Mouse (Mus musculus): Measurements from ENCODE around the gene Col4a1.

The Col4a1 gene

GRCm38 (mm10) chr8:11331561-11331960 is 18.9 kb upstream of the Col4a1 start:
- DNase-seq (ENCODE audit: low spot score) = no peak

GRCm38 (mm10) chr8:11327722-11328417 is 15.2 kb upstream of the Col4a1 start:
- no peak for DNase-seq (ENCODE audit: low spot score)

- no peak for DNase-seq (ENCODE audit: low spot score)
Measured at GRCm38 (mm10) chr8:11327298-11327697, 14.7 kb upstream of the Col4a1 start.

GRCm38 (mm10) chr8:11324801-11325395 is 12.3 kb upstream of the Col4a1 start:
- no peak for DNase-seq (ENCODE audit: low spot score)

GRCm38 (mm10) chr8:11323681-11324080 is 11.1 kb upstream of the Col4a1 start:
- no peak for DNase-seq (ENCODE audit: low spot score)

GRCm38 (mm10) chr8:11322724-11323585 is 10.3 kb upstream of the Col4a1 start:
- no peak for DNase-seq (ENCODE audit: low spot score)

GRCm38 (mm10) chr8:11321841-11322240 is 9.2 kb upstream of the Col4a1 start:
- DNase-seq (ENCODE audit: low spot score) = no peak

GRCm38 (mm10) chr8:11319405-11319804 is 6.8 kb upstream of the Col4a1 start:
- no peak for DNase-seq (ENCODE audit: low spot score)

GRCm38 (mm10) chr8:11316118-11316517 is 3.5 kb upstream of the Col4a1 start:
- DNase-seq (ENCODE audit: low spot score) = no peak

GRCm38 (mm10) chr8:11315179-11315943 is 2.7 kb upstream of the Col4a1 start:
- DNase-seq (ENCODE audit: low spot score) = no peak

- DNase-seq (ENCODE audit: low spot score) = no peak
Measured at GRCm38 (mm10) chr8:11314613-11315012, 2.0 kb upstream of the Col4a1 start.

GRCm38 (mm10) chr8:11313176-11314111 is 818 bp upstream of the Col4a1 start:
- no peak for DNase-seq (ENCODE audit: low spot score)

GRCm38 (mm10) chr8:11311681-11312348 is 811 bp downstream of the Col4a1 start:
- DNase-seq (ENCODE audit: low spot score) = no peak

- no peak for DNase-seq (ENCODE audit: low spot score)
Measured at GRCm38 (mm10) chr8:11310049-11310448, 2.6 kb downstream of the Col4a1 start.

GRCm38 (mm10) chr8:11309226-11309625 is 3.4 kb downstream of the Col4a1 start:
- DNase-seq (ENCODE audit: low spot score) = no peak

GRCm38 (mm10) chr8:11308570-11308998 is 4.0 kb downstream of the Col4a1 start:
- DNase-seq (ENCODE audit: low spot score) = no peak

GRCm38 (mm10) chr8:11307451-11307850 is 5.2 kb downstream of the Col4a1 start:
- DNase-seq (ENCODE audit: low spot score) = no peak

- no peak for DNase-seq (ENCODE audit: low spot score)
Measured at GRCm38 (mm10) chr8:11305539-11305938, 7.1 kb downstream of the Col4a1 start.

- no peak for DNase-seq (ENCODE audit: low spot score)
Measured at GRCm38 (mm10) chr8:11304027-11304601, 8.5 kb downstream of the Col4a1 start.

GRCm38 (mm10) chr8:11300436-11300835 is 12.2 kb downstream of the Col4a1 start:
- no peak for DNase-seq (ENCODE audit: low spot score)
